Mouse (Mus musculus) G1E (cell line): ENCODE measurements around the gene Gm15130.

ENCODE experiments used
- CTCF ChIP-seq: IDR thresholded peaks from 2 replicates; pipeline ENCODE4 v1.5.1; 2012; ENCODE audit warnings: low read depth, low read length, inconsistent platforms, mixed read lengths
- GATA1 ChIP-seq: IDR thresholded peaks from 2 replicates; pipeline ENCODE4 v1.6.1; 2012; ENCODE audit warnings: borderline replicate concordance, low read length, inconsistent platforms, mixed read lengths
- TAL1 ChIP-seq: conservative IDR thresholded peaks from 2 replicates; pipeline ENCODE4 v1.6.1; 2012; ENCODE audit warnings: low read depth, low read length, inconsistent platforms, mixed read lengths

- TF ChIP-seq CTCF (no peak), TAL1 (no peak), GATA1 (no peak)
These were observed 46.9 kb downstream of the Gm15130 start, which contains the start of gene Gm13941 for GRCm38 (mm10) chr2:111105882-111106281.
